Mouse (Mus musculus) MEL (cell line): ENCODE data around the gene Prkcq. TPM values are rescaled to one million over a fixed set of nuclear protein-coding genes. Genes with fewer than 3 reads are reported as not detected.

Experiments used
- DNase-seq: peaks from one replicate; pipeline ENCODE4 v3.0.0; 2011; ENCODE audit warnings: low read depth, low spot score
- H3K27ac ChIP-seq: 2 replicates; pipeline ENCODE4 v1.5.1; 2012; ENCODE audit warnings: low read depth, mild to moderate bottlenecking, control low read depth, low read length, moderate library complexity; ENCODE audit not compliant: control insufficient read depth
- H3K27me3 ChIP-seq, 2 experiments: fragments of 150-350 bp in 1 of 2; sonication (generic) in 1 of 2; 2 replicates each; pipeline ENCODE4 v1.6.1; 2012; ENCODE audit warnings: low read length in 2 of 2, mild to moderate bottlenecking in 2 of 2, improper control_type of control experiment in 1 of 2, moderate library complexity in 1 of 2; ENCODE audit not compliant: insufficient read depth in 2 of 2, control insufficient read depth in 1 of 2
- H3K36me3 ChIP-seq, 2 experiments: 2 replicates each; pipeline ENCODE4 v1.6.1; 2012 to 2014; ENCODE audit warnings: low read length in 2 of 2, improper control_type of control experiment in 1 of 2, inconsistent platforms in 1 of 2, mild to moderate bottlenecking in 1 of 2; ENCODE audit not compliant: insufficient read depth in 2 of 2, control insufficient read depth in 1 of 2
- H3K4me1 ChIP-seq, 2 experiments: fragments of 150-350 bp in 1 of 2; sonication (generic) in 1 of 2; 2 replicates each; pipeline ENCODE4 v1.6.1; 2012; ENCODE audit warnings: low read length in 2 of 2, improper control_type of control experiment in 1 of 2, mild to moderate bottlenecking in 1 of 2; ENCODE audit not compliant: insufficient read depth in 2 of 2, control insufficient read depth in 1 of 2
- H3K4me3 ChIP-seq, 2 experiments: fragments of 150-350 bp in 1 of 2; sonication (generic) in 1 of 2; 2 replicates each; pipeline ENCODE4 v1.5.1; 2012; ENCODE audit warnings: low read depth in 2 of 2, low read length in 2 of 2, mild to moderate bottlenecking in 2 of 2, moderate library complexity in 2 of 2, control low read depth in 1 of 2, improper control_type of control experiment in 1 of 2; ENCODE audit not compliant: control insufficient read depth in 1 of 2, insufficient read depth in 1 of 2
- H3K79me2 ChIP-seq: 2 replicates; pipeline ENCODE4 v1.6.1; 2012; ENCODE audit warnings: mild to moderate bottlenecking, low read length, moderate library complexity; ENCODE audit not compliant: control insufficient read depth, poor library complexity, insufficient read depth
- H3K9ac ChIP-seq: 2 replicates; pipeline ENCODE4 v1.6.1; 2012; ENCODE audit warnings: low read depth, mild to moderate bottlenecking, control low read depth, low read length, moderate library complexity; ENCODE audit not compliant: control insufficient read depth, poor library complexity, severe bottlenecking
- H3K9me3 ChIP-seq: fragments of 150-350 bp; sonication (generic); replicated peaks from 2 replicates; pipeline ENCODE4 v1.6.1; 2012; ENCODE audit warnings: mild to moderate bottlenecking, low read length, improper control_type of control experiment, moderate library complexity; ENCODE audit not compliant: insufficient read depth
- BHLHE40 ChIP-seq: IDR thresholded peaks from 2 replicates; pipeline ENCODE4 v1.6.1; 2012; ENCODE audit warnings: low read depth, mild to moderate bottlenecking, inconsistent platforms, low read length, improper control_type of control experiment, borderline replicate concordance
- CHD1 ChIP-seq: IDR thresholded peaks from 2 replicates; pipeline ENCODE4 v1.6.1; 2012; ENCODE audit warnings: low read depth, mild to moderate bottlenecking, inconsistent platforms, low read length, improper control_type of control experiment
- E2F4 ChIP-seq: IDR thresholded peaks from 2 replicates; pipeline ENCODE4 v1.6.1; 2011; ENCODE audit warnings: low read depth, low read length, improper control_type of control experiment, borderline replicate concordance
- ELF1 ChIP-seq: IDR thresholded peaks from 2 replicates; pipeline ENCODE4 v1.6.1; 2014; ENCODE audit warnings: low read depth, mild to moderate bottlenecking, inconsistent platforms, low read length, improper control_type of control experiment, moderate library complexity
- EP300 ChIP-seq, 2 experiments: IDR thresholded peaks; 2 replicates each; pipeline ENCODE4 v1.6.1; 2011; ENCODE audit warnings: improper control_type of control experiment in 2 of 2, low read length in 2 of 2, low read depth in 1 of 2, mild to moderate bottlenecking in 1 of 2
- HCFC1 ChIP-seq: IDR thresholded peaks from 2 replicates; pipeline ENCODE4 v1.6.1; 2012; ENCODE audit warnings: low read depth, mild to moderate bottlenecking, inconsistent platforms, low read length, improper control_type of control experiment, moderate library complexity
- JUND ChIP-seq: IDR thresholded peaks from 2 replicates; pipeline ENCODE4 v1.6.1; 2011; ENCODE audit warnings: low read depth, mild to moderate bottlenecking, improper control_type of control experiment, low read length
- KAT2A ChIP-seq: conservative IDR thresholded peaks from 2 replicates; pipeline ENCODE4 v1.6.1; 2012; ENCODE audit warnings: low read depth, low read length, improper control_type of control experiment, inconsistent platforms
- MAFK ChIP-seq: IDR thresholded peaks from 2 replicates; pipeline ENCODE4 v1.6.1; 2011; ENCODE audit warnings: low read depth, mild to moderate bottlenecking, low read length, improper control_type of control experiment, borderline replicate concordance
- NRF1 ChIP-seq: IDR thresholded peaks from 2 replicates; pipeline ENCODE4 v1.6.1; 2014; ENCODE audit warnings: low read depth, mild to moderate bottlenecking, inconsistent platforms, low read length, improper control_type of control experiment, moderate library complexity; ENCODE audit not compliant: poor library complexity, insufficient read depth, severe bottlenecking
- POLR2AphosphoS5 ChIP-seq: IDR thresholded peaks from 2 replicates; pipeline ENCODE4 v1.6.1; 2012; ENCODE audit warnings: low read depth, borderline replicate concordance, mild to moderate bottlenecking, inconsistent platforms, low read length, moderate library complexity, mixed read lengths
- RAD21 ChIP-seq: IDR thresholded peaks from 2 replicates; pipeline ENCODE4 v1.6.1; 2011; ENCODE audit warnings: mild to moderate bottlenecking, low read depth, low read length, improper control_type of control experiment
- SMC3 ChIP-seq: IDR thresholded peaks from 2 replicates; pipeline ENCODE4 v1.6.1; 2011; ENCODE audit warnings: low read depth, low read length, improper control_type of control experiment
- TAL1 ChIP-seq: IDR thresholded peaks from 2 replicates; pipeline ENCODE4 v1.6.1; 2012; ENCODE audit warnings: mild to moderate bottlenecking, inconsistent platforms, low read length, moderate library complexity, mixed read lengths
- TBP ChIP-seq: IDR thresholded peaks from 2 replicates; pipeline ENCODE4 v1.8.0; 2011; ENCODE audit warnings: low read depth, low read length, improper control_type of control experiment
- UBTF ChIP-seq: IDR thresholded peaks from 2 replicates; pipeline ENCODE4 v1.6.1; 2012; ENCODE audit warnings: low read depth, mild to moderate bottlenecking, inconsistent platforms, low read length, improper control_type of control experiment, moderate library complexity, borderline replicate concordance; ENCODE audit not compliant: insufficient read depth
- USF1 ChIP-seq: IDR thresholded peaks from 2 replicates; pipeline ENCODE4 v1.6.1; 2014; ENCODE audit warnings: low read depth, mild to moderate bottlenecking, inconsistent platforms, low read length, improper control_type of control experiment, moderate library complexity
- USF2 ChIP-seq, 2 experiments: IDR thresholded peaks; 2 replicates each; pipeline ENCODE4 v1.6.1; 2011 to 2012; ENCODE audit warnings: improper control_type of control experiment in 2 of 2, low read length in 2 of 2, borderline replicate concordance in 1 of 2, inconsistent platforms in 1 of 2, low read depth in 1 of 2, mild to moderate bottlenecking in 1 of 2; ENCODE audit not compliant: insufficient read depth in 1 of 2
- ZC3H11A ChIP-seq: IDR thresholded peaks from 2 replicates; pipeline ENCODE4 v1.6.1; 2012; ENCODE audit warnings: low read depth, mild to moderate bottlenecking, inconsistent platforms, low read length, improper control_type of control experiment
- ZKSCAN1 ChIP-seq: IDR thresholded peaks from 2 replicates; pipeline ENCODE4 v1.6.1; 2012; ENCODE audit warnings: low read depth, mild to moderate bottlenecking, inconsistent platforms, low read length, improper control_type of control experiment, moderate library complexity
- ZNF384 ChIP-seq: IDR thresholded peaks from 2 replicates; pipeline ENCODE4 v1.6.1; 2012; ENCODE audit warnings: low read depth, mild to moderate bottlenecking, inconsistent platforms, low read length, improper control_type of control experiment
- polyA plus RNA-seq, 2 experiments: library from polyadenylated mRNA; stranded (reverse) in 1 of 2; unstranded in 1 of 2; fragments of >175 nt in 1 of 2; fragments of >200 nt in 1 of 2; gene quantifications; 2 replicates each; pipeline versions ENCODE4 v1.2.1 to v1.2.4; 2012; ENCODE audit warnings: low replicate concordance in 2 of 2, low read depth in 1 of 2; ENCODE audit not compliant: insufficient read length in 2 of 2, insufficient read depth in 1 of 2, missing spikeins in 1 of 2
- total RNA-seq: library from RNA; depleted of rRNA; stranded (reverse); fragments of 300-350 nt; gene quantifications from 2 replicates; pipeline ENCODE4 v1.2.3, GENCODE M21; 2012

Prkcq gene
- total and polyA plus RNA-seq, 3 experiments = 0.12 to 0.19 TPM; not detected in 1

DNA sequence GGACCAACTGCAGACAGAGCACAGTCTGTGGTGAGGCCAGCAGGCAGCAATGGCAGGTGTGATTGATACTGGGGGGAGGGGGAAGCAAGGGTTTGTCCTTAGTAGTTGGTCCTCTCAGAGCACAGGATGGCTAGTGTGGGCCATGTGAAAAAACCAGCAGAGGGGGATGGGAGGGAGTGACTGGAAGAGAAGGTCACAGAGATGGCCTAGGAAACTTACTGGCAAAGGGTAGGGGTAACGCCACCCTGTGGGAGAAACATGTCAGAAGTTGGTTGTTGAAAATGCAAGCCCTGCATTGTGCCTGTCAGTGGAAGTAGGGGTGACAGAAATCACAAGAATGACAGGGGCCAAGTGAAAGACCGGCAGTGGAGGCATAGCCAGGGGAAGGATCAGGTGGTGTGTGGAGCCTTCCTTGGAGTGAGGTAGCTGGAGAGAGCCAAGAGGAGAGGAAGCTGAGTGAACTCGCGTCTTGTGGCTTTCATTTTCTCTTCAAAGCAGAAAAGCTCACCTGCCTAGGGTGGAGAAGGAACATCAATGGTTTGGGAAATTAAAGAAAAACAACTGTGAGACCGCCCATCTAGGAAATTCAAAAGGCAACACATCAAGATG, 22.9 kb downstream of the Prkcq start:
- no peak for DNase-seq
- Histone ChIP-seq H3K27ac (no peak overlapping the region), H3K4me1 (peaks cover 15 to 17% of the 10 kb centered on the region in 2 experiments), H3K79me2 (no peaks in the 10 kb centered on the region), H3K36me3 (peaks cover 0 to 32% of the 10 kb centered on the region in 2 experiments; a peak in 2 of 4 replicates), H3K27me3 (no peaks in the 10 kb centered on the region), H3K4me3 (no peak overlapping the region), H3K9ac (no peak overlapping the region), H3K9me3 (no peaks in the 10 kb centered on the region)
- TF ChIP-seq JUND (no peak), ZC3H11A (no peak), POLR2AphosphoS5 (no peak), USF2 (IDR thresholded peaks at IDR 0.05; ENCODE audit: borderline replicate concordance in 1 of 2, insufficient read depth in 1 of 2, low read depth in 1 of 2, low read length in 2 of 2) (no peak), HCFC1 (no peak), NRF1 (no peak), TBP (no peak), E2F4 (no peak), SMC3 (no peak), UBTF (no peak)

DNA sequence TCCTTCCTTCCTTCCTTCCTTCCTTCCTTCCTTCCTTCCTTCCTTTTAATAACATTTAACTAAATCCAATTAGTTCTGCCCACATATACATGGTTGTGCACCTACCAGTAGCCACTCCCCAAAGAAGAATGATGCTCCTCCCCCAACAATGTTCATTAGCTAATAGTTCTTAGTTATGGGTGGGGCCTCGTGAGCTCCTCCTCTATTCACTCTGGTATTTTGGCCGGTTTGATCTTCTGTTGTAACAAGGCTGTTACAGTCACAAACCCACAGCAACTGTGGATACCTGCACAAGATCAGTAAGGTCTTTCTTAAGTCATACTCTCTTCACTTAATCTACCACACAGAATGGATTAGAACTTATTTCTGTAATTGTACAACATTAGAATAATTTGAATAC, 24.2 kb downstream of the Prkcq start:
- Histone ChIP-seq H3K9ac (no peak overlapping the region), H3K79me2 (no peaks in the 10 kb centered on the region), H3K27ac (no peak overlapping the region), H3K9me3 (no peaks in the 10 kb centered on the region), H3K36me3 (peaks cover 0 to 36% of the 10 kb centered on the region in 2 experiments; a peak in 2 of 4 replicates), H3K4me1 (peaks cover 19 to 26% of the 10 kb centered on the region in 2 experiments), H3K27me3 (no peaks in the 10 kb centered on the region), H3K4me3 (no peak overlapping the region)
- TF ChIP-seq SMC3 = no peak
- no peak for TF ChIP-seq ZKSCAN1
- no peak for TF ChIP-seq EP300 (IDR thresholded peaks at IDR 0.05; ENCODE audit: low read depth in 1 of 2, low read length in 2 of 2)
- no peak for TF ChIP-seq KAT2A
- no peak for TF ChIP-seq ELF1
- TF ChIP-seq E2F4 = no peak
- TF ChIP-seq BHLHE40 = no peak
- TF ChIP-seq RAD21 = no peak
- TF ChIP-seq USF2 (IDR thresholded peaks at IDR 0.05; ENCODE audit: borderline replicate concordance in 1 of 2, insufficient read depth in 1 of 2, low read depth in 1 of 2, low read length in 2 of 2) = no peak
- TF ChIP-seq USF1 = no peak
- no peak for TF ChIP-seq TBP
- no peak for TF ChIP-seq CHD1
- no peak for TF ChIP-seq MAFK
- TF ChIP-seq ZNF384 = no peak
- no peak for TF ChIP-seq TAL1
- no peak for TF ChIP-seq UBTF
- DNase-seq = no peak
